Mouse (Mus musculus) heart, adult 2 months (tissue): ENCODE data around the gene Mybph. TPM values are rescaled to one million over a fixed set of nuclear protein-coding genes. Genes with fewer than 3 reads are reported as not detected.

Experiments used
- DNase-seq, 2 experiments: peaks; one replicate each; pipeline ENCODE4 v3.0.0; 2021
- H3K27ac ChIP-seq: fragments of 200-600 bp; 2 replicates; pipeline ENCODE4 v1.8.1; 2022
- H3K27me3 ChIP-seq: fragments of 200-500 bp; 2 replicates; pipeline ENCODE4 v1.6.1; 2012; ENCODE audit warnings: mild to moderate bottlenecking, low read length, inconsistent platforms, mixed read lengths; ENCODE audit not compliant: control insufficient read depth, insufficient read depth
- H3K36me3 ChIP-seq: fragments of 200-500 bp; 2 replicates; pipeline ENCODE4 v1.6.1; 2012; ENCODE audit warnings: low read length, inconsistent platforms; ENCODE audit not compliant: control insufficient read depth, insufficient read depth
- H3K4me1 ChIP-seq: fragments of 200-500 bp; 2 replicates; pipeline ENCODE4 v1.6.1; 2011; ENCODE audit warnings: low read length; ENCODE audit not compliant: control insufficient read depth, insufficient read depth
- H3K4me3 ChIP-seq: fragments of 200-600 bp; 2 replicates; pipeline ENCODE4 v1.8.1; 2022
- H3K79me2 ChIP-seq: fragments of 200-500 bp; replicated peaks from 2 replicates; pipeline ENCODE4 v1.6.1; 2012; ENCODE audit warnings: mild to moderate bottlenecking, inconsistent platforms, low read length, moderate library complexity, mixed read lengths; ENCODE audit not compliant: control insufficient read depth, insufficient read depth
- H3K9ac ChIP-seq: fragments of 200-500 bp; 2 replicates; pipeline ENCODE4 v1.6.1; 2012; ENCODE audit warnings: low read depth, mild to moderate bottlenecking, control low read depth, inconsistent platforms, low read length, mixed read lengths
- CTCF ChIP-seq: fragments of 200-600 bp; IDR thresholded peaks from 2 replicates; pipeline ENCODE4 v1.8.1; 2022; ENCODE audit warnings: antibody characterized with exemption, mild to moderate bottlenecking, moderate library complexity
- EP300 ChIP-seq: fragments of 200-500 bp; IDR thresholded peaks from 2 replicates; pipeline ENCODE4 v1.6.1; 2011; ENCODE audit warnings: low read depth, low read length, control low read depth; ENCODE audit not compliant: insufficient read depth
- POLR2A ChIP-seq: fragments of 200-500 bp; IDR thresholded peaks from 2 replicates; pipeline ENCODE4 v1.6.1; 2011; ENCODE audit warnings: mild to moderate bottlenecking, low read depth, low read length, control low read depth; ENCODE audit not compliant: insufficient read depth
- WGBS: fragments of 180-500 bp; shearing (Covaris S2); methylation state at CpG from one replicate; pipeline ENCODE4 v1.1.7; 2018; 5-methylcytosine and 5-hydroxymethylcytosine counted together
- intact Hi-C: fragments of 180-260 bp; cut with DNase I; formaldehyde crosslinking; loops from one replicate; pipeline ENCODE4 v1.15.1; 2025
- polyA plus RNA-seq: library from polyadenylated mRNA; depleted of rRNA; stranded (reverse); fragments of >200 nt; gene quantifications from 2 replicates; pipeline ENCODE4 v1.2.3, GENCODE M21; 2012
- total RNA-seq, 2 experiments: library from RNA; stranded (reverse); gene quantifications; 2 replicates each; pipeline ENCODE4 v1.2.3; 2021

The Mybph gene
- total and polyA plus RNA-seq, 3 experiments = 0.16 TPM; not detected in 2

DNA sequence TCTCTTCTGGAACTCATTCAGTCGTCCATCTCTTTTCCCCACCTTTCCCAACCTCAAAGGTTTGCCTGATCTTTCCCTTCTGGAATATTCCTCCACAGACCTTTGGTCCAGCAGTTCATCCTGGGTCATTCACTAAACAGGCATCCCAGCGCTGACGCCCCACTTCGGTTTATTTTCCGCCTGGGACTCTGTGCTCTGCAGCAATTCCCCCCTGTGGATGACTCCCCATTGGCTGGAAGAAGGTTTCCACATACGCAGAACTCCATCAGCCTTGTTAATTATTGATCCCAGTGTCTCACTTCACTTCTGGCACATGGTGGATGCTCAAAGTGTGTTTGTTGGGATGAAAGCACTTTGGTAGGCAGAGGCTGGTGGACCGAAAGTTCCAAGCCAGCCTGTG is 29.8 kb upstream of the Mybph start:
- no peaks in the 10 kb centered on the region for H3K79me2 ChIP-seq
- H3K4me1 ChIP-seq = peaks cover 2% of the 10 kb centered on the region
- H3K9ac ChIP-seq = no peak overlapping the region
- H3K27ac ChIP-seq = no peak overlapping the region
- H3K27me3 ChIP-seq = no peaks in the 10 kb centered on the region
- intact Hi-C loops = no loop called here
- 94% methylated on average over 7 of the region's 7 CpGs for WGBS
- TF ChIP-seq EP300 (no peak), CTCF (no peak), POLR2A (no peak)
- no peak overlapping the region for H3K4me3 ChIP-seq
- no peak for DNase-seq
- H3K36me3 ChIP-seq = no peaks in the 10 kb centered on the region

DNA sequence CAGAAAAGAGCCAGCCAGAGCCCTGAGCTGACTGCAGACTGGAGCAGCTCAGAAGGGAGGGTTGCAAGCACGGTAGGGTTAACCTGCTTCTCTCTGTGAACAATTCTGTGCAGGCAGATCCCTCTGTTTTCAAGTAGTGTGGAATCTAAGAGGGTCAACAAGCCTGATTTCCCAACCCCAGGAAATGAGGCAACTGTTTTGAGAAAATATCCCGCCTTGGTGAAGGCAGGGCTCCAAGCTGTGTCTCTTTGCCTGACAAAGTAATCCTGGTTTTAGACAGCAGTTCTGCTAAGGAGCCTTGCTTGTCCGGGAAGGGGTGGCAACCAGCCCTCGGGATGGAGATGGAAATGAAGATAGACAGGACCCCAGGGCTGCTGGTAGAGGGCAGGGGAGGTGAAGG is 28.8 kb upstream of the Mybph start:
- no peaks in the 10 kb centered on the region for H3K27me3 ChIP-seq
- peaks cover 2% of the 10 kb centered on the region for H3K4me1 ChIP-seq
- WGBS = 47% methylated on average over 4 of the region's 4 CpGs
- H3K9ac ChIP-seq = no peak overlapping the region
- no peaks in the 10 kb centered on the region for H3K36me3 ChIP-seq
- no peak overlapping the region for H3K27ac ChIP-seq
- H3K4me3 ChIP-seq = no peak overlapping the region
- peak; percentile 23 to 29 for DNase-seq
- no peak for TF ChIP-seq CTCF
- no peak for TF ChIP-seq EP300
- no peak for TF ChIP-seq POLR2A
- H3K79me2 ChIP-seq = no peaks in the 10 kb centered on the region
- intact Hi-C loops = no loop called here

DNA sequence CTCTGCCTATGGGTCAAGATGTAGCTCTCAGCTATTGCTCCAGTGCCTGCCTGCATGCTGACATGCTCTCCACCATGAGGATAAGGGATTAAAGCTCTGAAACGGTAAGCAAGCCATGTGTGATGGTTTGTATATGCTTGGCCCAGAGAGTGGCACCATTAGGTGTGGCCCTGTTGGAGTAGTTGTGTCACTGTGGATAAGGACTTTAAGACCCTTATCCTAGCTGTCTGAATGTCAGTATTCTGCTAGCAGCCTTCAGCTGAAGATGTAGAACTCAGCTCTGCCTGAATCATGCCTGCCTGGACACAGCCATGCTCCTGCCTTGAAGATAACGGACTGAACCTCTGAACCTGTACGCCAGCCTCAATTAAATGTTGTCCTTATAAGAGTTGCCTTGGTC is 26.7 kb upstream of the Mybph start:
- WGBS = 98% methylated on average over 3 of the region's 3 CpGs
- intact Hi-C loops = no loop called here
- no peaks in the 10 kb centered on the region for H3K27me3 ChIP-seq
- DNase-seq = no peak
- peaks cover 2% of the 10 kb centered on the region for H3K4me1 ChIP-seq
- no peaks in the 10 kb centered on the region for H3K36me3 ChIP-seq
- no peak overlapping the region for H3K9ac ChIP-seq
- H3K4me3 ChIP-seq = no peak overlapping the region
- TF ChIP-seq CTCF = no peak
- no peak for TF ChIP-seq EP300
- no peak for TF ChIP-seq POLR2A
- H3K79me2 ChIP-seq = no peaks in the 10 kb centered on the region
- H3K27ac ChIP-seq = no peak overlapping the region

DNA sequence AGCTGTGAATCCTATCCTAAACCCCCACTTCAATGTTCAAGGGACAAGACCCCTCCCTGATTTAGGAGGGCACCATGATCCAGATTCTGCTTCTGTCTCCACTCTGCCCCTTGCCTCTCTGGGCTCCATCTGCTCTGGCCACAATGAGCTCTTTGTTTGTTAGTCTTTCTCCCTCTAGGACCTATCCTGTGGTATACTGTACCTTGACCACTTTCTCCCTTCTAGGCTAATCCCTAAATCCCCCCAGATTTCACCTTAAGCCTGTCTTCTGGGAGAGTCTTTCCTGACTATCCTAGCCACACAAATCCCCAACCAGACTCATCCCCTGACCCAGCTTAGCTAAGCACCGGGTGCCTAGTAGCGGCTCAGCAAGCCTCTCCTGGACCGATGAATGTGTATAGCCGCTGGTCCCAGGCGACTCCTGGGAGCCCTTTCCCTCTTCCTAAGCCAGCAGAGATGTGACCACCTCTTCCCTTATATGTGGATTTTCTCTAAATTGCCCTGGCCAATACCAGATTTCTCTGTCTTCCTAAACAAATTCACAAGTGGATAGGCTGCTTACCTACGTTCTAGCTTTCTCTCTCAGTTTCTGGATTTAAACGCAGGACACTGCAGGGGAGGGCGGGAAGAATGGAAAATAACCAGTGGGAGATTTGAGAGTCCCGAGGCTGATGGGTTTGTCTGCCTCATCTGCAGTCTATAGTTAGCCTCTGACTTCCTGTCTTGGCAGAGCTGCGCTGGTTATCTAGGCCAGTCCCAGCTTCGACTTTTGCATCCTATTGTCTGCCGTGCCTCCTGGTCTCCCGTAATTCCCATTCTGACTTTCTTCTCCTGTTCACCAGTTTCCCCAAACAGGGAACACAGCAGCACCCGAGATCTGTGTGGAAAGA is 25.6 kb upstream of the Mybph start:
- DNase-seq = peak in 1 of 2 experiments; percentile 47
- Histone ChIP-seq H3K4me1 (peaks cover 2% of the 10 kb centered on the region), H3K9ac (no peak overlapping the region), H3K27me3 (no peaks in the 10 kb centered on the region), H3K4me3 (no peak overlapping the region), H3K27ac (no peak overlapping the region; the same call in 1 of the 2 replicates), H3K79me2 (no peaks in the 10 kb centered on the region), H3K36me3 (no peaks in the 10 kb centered on the region)
- TF ChIP-seq EP300 = no peak
- TF ChIP-seq POLR2A = no peak
- TF ChIP-seq CTCF = no peak
- intact Hi-C loops = no loop called here
- WGBS = 14% methylated on average over 14 of the region's 14 CpGs

DNA sequence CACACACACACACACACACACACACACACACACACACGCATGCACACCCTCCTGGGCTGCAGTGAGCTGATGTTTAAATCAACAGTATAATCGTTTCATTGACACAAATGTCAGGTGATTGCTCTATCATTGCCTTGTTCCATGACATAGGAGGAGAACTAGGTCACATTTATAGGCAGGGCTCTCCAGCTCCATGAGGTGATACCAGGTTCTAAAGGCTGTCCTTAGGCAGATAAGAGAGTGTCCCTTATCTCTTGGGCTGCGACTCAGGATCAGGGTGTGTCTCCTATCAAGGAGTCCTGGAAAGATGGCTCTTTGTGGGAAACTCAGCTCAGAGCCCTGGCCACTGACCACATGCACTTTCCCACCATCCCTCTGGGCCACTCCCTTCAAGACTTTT is 24.7 kb upstream of the Mybph start:
- 59% methylated on average over 3 of the region's 3 CpGs for WGBS
- Histone ChIP-seq H3K4me1 (peaks cover 2% of the 10 kb centered on the region), H3K9ac (no peak overlapping the region), H3K79me2 (no peaks in the 10 kb centered on the region), H3K4me3 (no peak overlapping the region), H3K27ac (no peak overlapping the region), H3K27me3 (no peaks in the 10 kb centered on the region), H3K36me3 (no peaks in the 10 kb centered on the region)
- no peak for TF ChIP-seq POLR2A
- no peak for TF ChIP-seq EP300
- no peak for TF ChIP-seq CTCF
- no peak for DNase-seq
- intact Hi-C loops = no loop called here

DNA sequence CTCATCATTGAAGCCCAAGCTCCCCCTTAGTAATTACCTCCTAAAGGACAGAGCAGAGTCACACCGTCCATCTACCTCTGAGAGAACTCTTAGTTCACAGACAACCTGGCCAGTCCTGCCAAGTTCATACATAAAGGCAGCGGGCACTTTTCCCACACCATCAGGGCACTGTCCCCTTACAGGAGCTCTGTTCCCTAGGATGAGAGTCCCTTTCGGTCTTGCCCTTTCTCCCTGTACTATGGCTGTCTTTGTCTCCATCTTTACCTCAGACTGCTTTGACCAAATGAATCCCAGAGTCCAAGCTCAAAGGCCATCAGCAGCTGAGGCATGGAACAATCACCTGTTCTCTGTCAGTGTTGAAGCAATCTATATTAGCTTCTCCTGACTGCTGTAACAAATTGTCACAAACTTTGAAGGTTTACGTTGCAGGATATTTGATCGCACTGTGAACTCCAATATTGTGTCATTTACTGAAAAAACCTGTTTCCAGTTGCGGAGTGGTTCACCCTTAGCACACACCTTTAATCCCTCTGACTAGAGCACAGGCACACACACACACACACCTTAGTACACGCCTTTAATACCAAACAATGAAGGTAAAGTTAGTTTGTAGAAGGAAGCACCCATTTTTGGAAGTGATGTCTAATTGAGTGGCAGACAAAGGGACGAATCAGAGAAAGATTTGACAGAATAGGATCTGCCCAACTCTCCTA is 24.1 kb upstream of the Mybph start:
- no peak for TF ChIP-seq POLR2A
- no peak for TF ChIP-seq CTCF
- TF ChIP-seq EP300 = no peak
- WGBS = 96% methylated on average over 8 of the region's 8 CpGs

More for the DNA sequence above, 24.1 kb upstream of the Mybph start:
- H3K4me3 ChIP-seq = no peak overlapping the region
- H3K4me1 ChIP-seq = peaks cover 2% of the 10 kb centered on the region
- no peaks in the 10 kb centered on the region for H3K36me3 ChIP-seq
- H3K27ac ChIP-seq = no peak overlapping the region
- H3K79me2 ChIP-seq = no peaks in the 10 kb centered on the region
- no peak for DNase-seq
- H3K9ac ChIP-seq = no peak overlapping the region
- H3K27me3 ChIP-seq = no peaks in the 10 kb centered on the region
- intact Hi-C loops = no loop called here
